Mouse (Mus musculus) heart, embryonic 12.5 days (tissue): Measurements from ENCODE around the gene Sppl2c. TPM values are rescaled to one million over a fixed set of nuclear protein-coding genes. Genes with fewer than 3 reads are reported as not detected.

Source experiments
- ATAC-seq: fragments of 200-750 bp; cut with Nextera tagmentation; 2 replicates; pipeline ENCODE4 v1.8.0; 2017; ENCODE audit warnings: moderate TSS enrichment, moderate library complexity; ENCODE audit not compliant: insufficient number of reproducible peaks, low FRiP score
- H3K27ac ChIP-seq: fragments of 300-500 bp; sonication (generic); 2 replicates; pipeline ENCODE4 v1.5.1; 2016; ENCODE audit warnings: mild to moderate bottlenecking, moderate library complexity; ENCODE audit not compliant: poor library complexity, severe bottlenecking
- H3K27me3 ChIP-seq: fragments of 300-500 bp; sonication (generic); replicated peaks from 2 replicates; pipeline ENCODE4 v1.6.1; 2016; ENCODE audit warnings: mild to moderate bottlenecking, moderate library complexity
- H3K36me3 ChIP-seq: fragments of 300-500 bp; sonication (generic); 2 replicates; pipeline ENCODE4 v1.6.1; 2016; ENCODE audit warnings: mild to moderate bottlenecking, moderate library complexity
- H3K4me1 ChIP-seq: fragments of 300-500 bp; sonication (generic); replicated peaks from 2 replicates; pipeline ENCODE4 v1.6.1; 2016; ENCODE audit warnings: mild to moderate bottlenecking
- H3K4me2 ChIP-seq: fragments of 300-500 bp; sonication (generic); 2 replicates; pipeline ENCODE4 v1.6.1; 2016; ENCODE audit warnings: mild to moderate bottlenecking, moderate library complexity
- H3K4me3 ChIP-seq: fragments of 300-500 bp; sonication (generic); 2 replicates; pipeline ENCODE4 v1.5.1; 2016; ENCODE audit warnings: mild to moderate bottlenecking
- H3K9ac ChIP-seq: fragments of 300-500 bp; sonication (generic); 2 replicates; pipeline ENCODE4 v1.6.1; 2016; ENCODE audit warnings: mild to moderate bottlenecking, moderate library complexity
- H3K9me3 ChIP-seq: fragments of 300-500 bp; sonication (generic); replicated peaks from 2 replicates; pipeline ENCODE4 v1.6.1; 2016; ENCODE audit warnings: mild to moderate bottlenecking, moderate library complexity
- WGBS: fragments of 180-500 bp; shearing (Covaris S2); methylation state at CpG from one replicate; pipeline ENCODE4 v1.1.7; 2016; 5-methylcytosine and 5-hydroxymethylcytosine counted together
- polyA plus RNA-seq: library from polyadenylated mRNA; unstranded; fragments of >200 nt; fragmentation: Nextera tagmentation; extraction: Ambion mirVana; gene quantifications from 2 replicates; pipeline ENCODE4 v1.2.1, GENCODE M21; 2016

Gene Sppl2c
- polyA plus RNA-seq, 1 experiment from 2014 or later = not detected

DNA sequence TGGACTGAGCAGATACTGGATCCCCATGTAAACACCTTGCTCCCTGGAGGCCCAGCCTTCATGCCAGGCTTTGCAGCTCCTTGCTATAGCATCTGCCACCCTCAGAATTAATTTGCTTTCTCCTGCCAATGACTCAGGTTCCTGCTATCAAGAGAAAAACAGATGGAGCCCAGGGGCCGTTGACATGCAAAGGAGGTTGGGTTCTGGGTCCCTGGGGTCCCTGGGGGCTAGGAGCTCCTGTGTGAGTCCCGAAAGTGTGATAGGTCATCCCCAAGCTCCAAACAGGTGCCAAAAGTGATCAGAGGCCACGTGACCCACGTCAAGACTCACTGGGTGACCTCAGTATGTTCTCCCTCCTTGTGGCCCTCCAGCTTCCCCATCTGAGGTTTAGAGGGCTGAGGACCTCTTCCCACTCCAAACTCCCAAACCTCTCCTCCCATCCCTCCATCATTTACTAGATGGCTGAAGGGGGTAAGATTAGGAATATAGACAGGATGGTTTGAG is 26.3 kb upstream of the Sppl2c start:
- peaks cover 8% of the 10 kb centered on the region for H3K4me1 ChIP-seq
- no peak overlapping the region for H3K27ac ChIP-seq
- H3K36me3 ChIP-seq = no peaks in the 10 kb centered on the region
- ATAC-seq = no peak
- H3K9ac ChIP-seq = no peak overlapping the region
- no peak overlapping the region for H3K4me2 ChIP-seq
- H3K27me3 ChIP-seq = peaks cover 61% of the 10 kb centered on the region
- H3K9me3 ChIP-seq = no peaks in the 10 kb centered on the region
- 73% methylated on average over 4 of the region's 4 CpGs for WGBS
- no peak overlapping the region for H3K4me3 ChIP-seq

- Histone ChIP-seq H3K4me3 (no peak overlapping the region), H3K4me1 (peaks cover 8% of the 10 kb centered on the region), H3K27ac (no peak overlapping the region), H3K9ac (no peak overlapping the region), H3K27me3 (peaks cover 64% of the 10 kb centered on the region), H3K36me3 (no peaks in the 10 kb centered on the region), H3K4me2 (no peak overlapping the region), H3K9me3 (no peaks in the 10 kb centered on the region)
- WGBS = 59% methylated on average over 5 of the region's 5 CpGs
- no peak for ATAC-seq
These were observed 25.0 kb upstream of the Sppl2c start for GRCm38 (mm10) chr11:104161153-104161552.

GRCm38 (mm10) chr11:104164257-104164656 is 21.9 kb upstream of the Sppl2c start:
- H3K4me3 ChIP-seq = no peak overlapping the region
- no peak for ATAC-seq
- H3K9me3 ChIP-seq = no peaks in the 10 kb centered on the region
- H3K27me3 ChIP-seq = peaks cover 47% of the 10 kb centered on the region
- no peak overlapping the region for H3K9ac ChIP-seq
- H3K27ac ChIP-seq = no peak overlapping the region
- H3K36me3 ChIP-seq = no peaks in the 10 kb centered on the region
- H3K4me1 ChIP-seq = no peaks in the 10 kb centered on the region
- H3K4me2 ChIP-seq = no peak overlapping the region
- WGBS = 89% methylated on average over 10 of the region's 10 CpGs

GRCm38 (mm10) chr11:104171281-104171781 is 14.8 kb upstream of the Sppl2c start:
- Histone ChIP-seq H3K4me3 (no peak overlapping the region), H3K4me1 (no peaks in the 10 kb centered on the region), H3K9ac (no peak overlapping the region), H3K27me3 (peaks cover 64% of the 10 kb centered on the region), H3K4me2 (no peak overlapping the region), H3K9me3 (no peaks in the 10 kb centered on the region), H3K36me3 (no peaks in the 10 kb centered on the region), H3K27ac (no peak overlapping the region)
- 41% methylated on average over 12 of the region's 12 CpGs for WGBS
- no peak for ATAC-seq

- Histone ChIP-seq H3K4me3 (no peak overlapping the region), H3K27ac (no peak overlapping the region), H3K27me3 (peaks cover 53% of the 10 kb centered on the region), H3K9ac (no peak overlapping the region), H3K9me3 (no peaks in the 10 kb centered on the region), H3K36me3 (no peaks in the 10 kb centered on the region), H3K4me1 (no peaks in the 10 kb centered on the region), H3K4me2 (no peak overlapping the region)
- ATAC-seq = no peak
- WGBS = 32% methylated on average over 7 of the region's 7 CpGs
These were observed 7.2 kb upstream of the Sppl2c start for GRCm38 (mm10) chr11:104178893-104179292.

GRCm38 (mm10) chr11:104179804-104180203 is 6.3 kb upstream of the Sppl2c start:
- Histone ChIP-seq H3K27ac (no peak overlapping the region), H3K9me3 (no peaks in the 10 kb centered on the region), H3K9ac (no peak overlapping the region), H3K4me1 (no peaks in the 10 kb centered on the region), H3K4me3 (no peak overlapping the region), H3K4me2 (no peak overlapping the region), H3K36me3 (no peaks in the 10 kb centered on the region), H3K27me3 (peaks cover 49% of the 10 kb centered on the region)
- no peak for ATAC-seq
- 56% methylated on average over 5 of the region's 5 CpGs for WGBS

DNA sequence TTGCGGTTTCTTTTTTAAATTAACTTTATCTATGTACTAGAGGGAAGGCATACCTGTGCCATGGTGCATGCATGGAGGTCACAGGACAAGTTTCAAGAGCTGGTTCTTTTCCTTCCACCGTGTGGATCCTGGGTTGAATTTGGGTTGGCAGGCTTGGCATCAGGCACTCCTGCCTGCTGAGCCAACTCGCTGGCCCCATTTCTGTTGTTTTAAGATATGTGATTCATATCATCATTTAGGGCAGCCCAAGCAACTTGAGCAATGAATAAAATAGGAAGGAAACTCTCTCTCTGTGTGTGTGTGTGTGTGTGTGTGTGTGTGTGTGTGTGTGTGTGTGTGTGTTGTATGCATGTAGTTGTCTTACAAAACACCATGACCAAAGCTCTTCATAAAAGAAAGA is 4.0 kb upstream of the Sppl2c start:
- no peak for ATAC-seq
- H3K4me1 ChIP-seq = no peaks in the 10 kb centered on the region
- no peak overlapping the region for H3K4me2 ChIP-seq
- no peak overlapping the region for H3K27ac ChIP-seq
- 69% methylated on average over 3 of the region's 3 CpGs for WGBS
- H3K36me3 ChIP-seq = no peaks in the 10 kb centered on the region
- peaks cover 34% of the 10 kb centered on the region for H3K27me3 ChIP-seq
- H3K9me3 ChIP-seq = no peaks in the 10 kb centered on the region
- H3K4me3 ChIP-seq = no peak overlapping the region
- no peak overlapping the region for H3K9ac ChIP-seq

GRCm38 (mm10) chr11:104186837-104187150 is 667 bp downstream of the Sppl2c start:
- H3K27me3 ChIP-seq = peaks cover 25% of the 10 kb centered on the region
- no peak overlapping the region for H3K27ac ChIP-seq
- no peaks in the 10 kb centered on the region for H3K4me1 ChIP-seq
- WGBS = 86% methylated on average over 9 of the region's 9 CpGs
- no peak overlapping the region for H3K4me3 ChIP-seq
- no peaks in the 10 kb centered on the region for H3K36me3 ChIP-seq
- H3K4me2 ChIP-seq = no peak overlapping the region
- H3K9ac ChIP-seq = no peak overlapping the region
- ATAC-seq = no peak
- H3K9me3 ChIP-seq = no peaks in the 10 kb centered on the region

DNA sequence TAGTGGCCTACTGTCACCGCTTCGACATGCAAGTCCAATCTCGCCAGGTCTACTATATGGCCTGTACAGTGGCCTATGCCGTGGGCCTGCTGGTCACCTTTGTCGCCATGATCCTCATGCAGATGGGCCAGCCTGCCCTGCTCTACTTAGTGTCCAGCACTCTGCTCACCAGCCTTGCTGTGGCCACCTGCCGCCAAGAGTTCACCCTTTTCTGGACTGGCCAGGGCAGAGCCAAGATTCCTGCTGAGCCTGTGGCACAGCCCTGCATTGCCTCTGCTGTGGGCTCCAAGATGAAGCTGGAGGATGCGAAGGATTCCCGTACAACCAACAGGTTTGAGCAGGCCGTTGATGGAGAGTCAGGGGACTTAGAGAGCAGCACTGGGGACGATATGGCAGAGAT is 1.6 kb downstream of the Sppl2c start:
- Histone ChIP-seq H3K27me3 (peaks cover 25% of the 10 kb centered on the region), H3K9me3 (no peaks in the 10 kb centered on the region), H3K9ac (no peak overlapping the region), H3K4me1 (no peaks in the 10 kb centered on the region), H3K27ac (no peak overlapping the region), H3K4me3 (no peak overlapping the region), H3K4me2 (no peak overlapping the region), H3K36me3 (no peaks in the 10 kb centered on the region)
- ATAC-seq = no peak
- WGBS = 86% methylated on average over 10 of the region's 10 CpGs

- no peaks in the 10 kb centered on the region for H3K9me3 ChIP-seq
- peaks cover 12% of the 10 kb centered on the region for H3K27me3 ChIP-seq
- WGBS = 58% methylated on average over 2 of the region's 2 CpGs
- no peak overlapping the region for H3K27ac ChIP-seq
- no peaks in the 10 kb centered on the region for H3K4me1 ChIP-seq
- H3K36me3 ChIP-seq = no peaks in the 10 kb centered on the region
- no peak overlapping the region for H3K4me2 ChIP-seq
- H3K4me3 ChIP-seq = no peak overlapping the region
- no peak overlapping the region for H3K9ac ChIP-seq
- ATAC-seq = no peak
These were observed 3.9 kb downstream of the Sppl2c start for GRCm38 (mm10) chr11:104190008-104190407.

DNA sequence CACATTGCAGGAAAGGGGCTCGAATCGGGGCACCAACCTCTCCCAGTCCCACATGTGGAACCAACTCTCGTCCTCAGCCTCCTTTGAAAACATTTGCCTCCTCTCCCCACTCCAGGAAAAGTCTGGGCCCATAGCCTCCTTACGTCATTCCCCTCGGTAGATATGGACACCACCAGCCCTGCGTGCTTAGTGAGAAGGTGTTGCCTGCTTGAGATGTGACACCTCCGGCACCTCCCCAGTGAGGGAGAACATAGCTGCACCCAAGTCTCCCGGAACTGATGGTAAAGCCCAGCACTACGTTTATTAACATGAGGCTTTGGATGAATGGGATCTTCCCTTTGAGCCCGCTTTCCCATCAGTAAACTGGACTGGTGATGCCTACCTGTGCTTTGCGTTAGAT is 9.3 kb downstream of the Sppl2c start:
- peaks cover 25% of the 10 kb centered on the region for H3K27me3 ChIP-seq
- no peak overlapping the region for H3K27ac ChIP-seq
- 67% methylated on average over 11 of the region's 11 CpGs for WGBS
- no peak overlapping the region for H3K4me3 ChIP-seq
- no peaks in the 10 kb centered on the region for H3K36me3 ChIP-seq
- H3K9ac ChIP-seq = no peak overlapping the region
- no peak for ATAC-seq
- no peaks in the 10 kb centered on the region for H3K4me1 ChIP-seq
- no peak overlapping the region for H3K4me2 ChIP-seq
- no peaks in the 10 kb centered on the region for H3K9me3 ChIP-seq

DNA sequence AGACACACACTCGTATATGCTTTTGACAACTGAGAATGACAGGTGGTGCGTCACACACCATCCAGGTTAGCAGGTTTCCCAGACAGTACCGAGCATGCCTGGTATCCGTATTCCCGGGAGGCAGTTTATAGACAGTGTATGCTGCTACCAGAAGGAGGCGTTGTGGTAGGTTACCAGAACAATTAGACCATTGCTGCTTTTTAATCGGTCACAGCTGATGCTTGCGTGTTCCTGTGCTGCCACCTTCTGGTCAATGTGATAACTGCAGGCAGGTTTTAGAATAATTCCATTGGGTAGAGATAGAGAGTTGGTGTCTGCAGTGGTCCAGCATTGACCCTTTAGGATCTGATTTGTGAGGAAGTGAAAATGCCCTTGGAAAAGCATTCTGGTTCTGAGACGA is 9.7 kb downstream of the Sppl2c start:
- Histone ChIP-seq H3K4me3 (no peak overlapping the region), H3K9me3 (no peaks in the 10 kb centered on the region), H3K4me1 (no peaks in the 10 kb centered on the region), H3K4me2 (no peak overlapping the region), H3K27me3 (peaks cover 23% of the 10 kb centered on the region), H3K27ac (no peak overlapping the region), H3K36me3 (no peaks in the 10 kb centered on the region), H3K9ac (no peak overlapping the region)
- no peak for ATAC-seq
- WGBS = 10% methylated on average over 9 of the region's 9 CpGs
